Mouse (Mus musculus) retina, embryonic 14.5 days (tissue): ENCODE measurements around the gene Hist1h4i.

Experiments
- DNase-seq: peaks from one replicate; pipeline ENCODE4 v3.0.0-alpha.2; 2015; ENCODE audit warnings: low spot score

The Hist1h4i gene

DNA sequence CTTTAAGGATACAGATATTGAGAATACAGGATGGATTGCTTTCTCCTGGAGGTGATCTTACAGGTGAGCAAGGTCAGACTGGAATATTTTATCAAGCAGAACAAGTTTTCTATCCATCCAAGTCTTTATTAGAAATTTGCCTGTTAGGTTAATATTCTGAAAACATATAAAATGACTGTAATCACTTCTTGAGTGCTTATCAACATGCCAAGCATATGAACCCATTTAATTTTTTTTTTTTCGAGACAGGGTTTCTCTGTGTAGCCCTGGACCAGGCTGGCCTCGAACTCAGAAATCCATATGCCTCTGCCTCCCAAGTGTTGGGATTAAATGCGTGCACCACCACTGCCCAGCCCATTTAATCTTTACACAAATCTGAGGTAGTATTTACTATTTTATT lies 4.2 kb downstream of the Hist1h4i start:
- DNase-seq: no peak

DNA sequence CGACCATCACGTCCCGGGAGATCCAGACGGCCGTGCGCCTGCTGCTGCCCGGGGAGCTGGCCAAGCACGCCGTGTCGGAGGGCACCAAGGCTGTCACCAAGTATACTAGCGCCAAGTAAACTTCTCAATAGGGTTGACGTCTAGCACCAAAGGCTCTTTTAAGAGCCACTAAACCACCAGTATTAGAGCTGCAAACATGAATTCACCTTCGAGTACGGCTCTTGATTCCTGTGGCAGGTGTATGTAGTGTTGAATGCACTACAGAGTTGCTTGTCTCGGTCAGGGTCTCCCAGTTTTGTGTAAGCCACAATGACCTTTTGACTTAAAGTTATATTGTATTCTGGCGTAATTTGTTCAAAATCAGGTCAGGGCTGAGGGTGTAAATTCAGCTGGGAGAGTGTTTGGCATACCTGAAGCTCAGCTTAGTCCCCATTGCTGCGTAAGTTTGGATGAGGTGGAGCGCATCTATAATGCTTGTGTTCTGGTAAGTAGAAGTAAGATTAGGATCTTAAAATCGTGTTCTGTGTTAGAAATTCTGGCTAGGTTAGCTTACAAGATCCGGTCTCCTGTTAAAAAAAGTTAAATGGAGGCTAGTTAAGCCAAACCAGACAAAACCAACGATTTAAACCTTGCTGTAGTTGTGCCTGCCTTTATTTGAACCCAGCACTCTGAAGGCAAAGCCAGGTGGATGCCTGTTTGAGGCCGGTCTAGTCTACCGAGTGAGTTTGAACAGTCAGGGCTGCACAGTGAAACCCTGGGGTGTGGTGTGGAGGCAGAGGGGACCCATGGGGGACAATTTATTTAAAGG lies 4.8 kb downstream of the Hist1h4i start:
- peak; percentile 62 for DNase-seq

DNA sequence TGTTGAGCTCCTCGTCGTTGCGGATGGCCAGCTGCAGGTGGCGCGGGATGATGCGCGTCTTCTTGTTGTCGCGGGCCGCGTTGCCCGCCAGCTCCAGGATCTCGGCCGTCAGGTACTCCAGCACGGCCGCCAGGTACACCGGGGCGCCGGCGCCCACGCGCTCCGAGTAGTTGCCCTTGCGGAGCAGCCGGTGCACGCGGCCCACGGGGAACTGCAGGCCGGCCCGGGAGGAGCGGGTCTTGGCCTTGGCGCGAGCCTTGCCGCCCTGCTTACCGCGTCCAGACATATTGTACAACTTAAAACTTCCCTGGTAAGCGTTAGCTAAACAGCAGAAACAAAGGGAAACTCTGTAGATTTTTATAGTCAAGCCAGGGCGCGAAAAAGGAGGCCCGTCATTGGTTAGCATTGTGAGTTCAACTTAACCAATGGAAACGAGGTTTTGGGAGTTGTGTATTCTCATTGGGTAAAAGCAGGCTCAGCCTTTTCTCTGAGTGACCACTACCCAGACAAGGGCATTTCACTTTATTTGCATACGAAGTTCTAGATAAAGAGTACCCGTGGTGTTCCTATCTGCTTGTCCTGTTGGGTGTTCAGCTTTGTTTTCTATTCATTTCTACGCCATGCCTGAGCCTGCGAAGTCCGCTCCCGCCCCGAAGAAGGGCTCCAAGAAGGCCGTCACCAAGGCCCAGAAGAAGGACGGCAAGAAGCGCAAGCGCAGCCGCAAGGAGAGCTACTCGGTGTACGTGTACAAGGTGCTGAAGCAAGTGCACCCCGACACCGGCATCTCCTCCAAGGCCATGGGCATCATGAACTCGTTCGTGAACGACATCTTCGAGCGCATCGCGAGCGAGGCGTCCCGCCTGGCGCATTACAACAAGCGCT lies 5.7 kb downstream of the Hist1h4i start, which contains the start of the genes Hist1h2ah and Hist1h2bk:
TSS of gene Hist1h2ah (minus strand) at position 302 of the 882 bp plus-strand sequence.
TSS of gene Hist1h2bk (plus strand) at position 604 of the 882 bp plus-strand sequence.
- peak; percentile 97 for DNase-seq

DNA sequence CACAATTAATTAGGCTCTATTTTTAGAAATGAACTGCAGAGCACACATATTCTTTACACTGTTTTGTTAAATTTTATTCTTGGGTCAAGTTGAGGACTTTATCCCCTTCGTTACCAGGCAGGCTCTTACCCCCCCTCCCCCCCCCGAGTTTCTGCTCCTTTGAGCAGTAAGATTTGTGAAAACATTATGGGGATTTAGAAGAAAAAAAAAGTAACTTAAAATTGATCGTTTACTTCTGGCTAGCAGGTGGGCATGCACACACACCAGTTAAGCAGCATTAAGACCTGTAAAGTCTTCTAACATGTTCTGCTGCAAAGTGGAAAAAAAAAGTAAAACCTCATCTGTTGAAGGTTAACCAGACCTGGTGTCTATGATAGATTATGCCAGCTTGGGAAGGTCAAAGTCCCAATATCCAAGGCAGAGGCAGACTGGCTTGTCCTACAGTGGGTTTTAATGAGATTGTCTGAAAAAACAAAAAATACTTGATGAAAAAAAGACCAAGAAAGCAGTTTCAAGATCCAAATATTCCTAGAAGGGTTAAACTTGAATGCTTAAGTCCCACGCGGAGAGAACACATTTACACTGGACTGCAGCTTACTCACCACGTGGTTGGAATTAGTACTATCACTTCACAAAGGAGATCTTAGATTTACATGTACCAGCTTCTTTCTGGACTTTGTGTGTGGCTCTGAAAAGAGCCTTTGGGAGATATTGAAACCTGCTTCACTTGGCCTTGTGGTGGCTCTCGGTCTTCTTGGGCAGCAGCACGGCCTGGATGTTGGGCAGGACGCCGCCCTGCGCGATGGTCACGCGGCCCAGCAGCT lies 6.5 kb downstream of the Hist1h4i start:
- DNase-seq: peak; percentile 70

DNA sequence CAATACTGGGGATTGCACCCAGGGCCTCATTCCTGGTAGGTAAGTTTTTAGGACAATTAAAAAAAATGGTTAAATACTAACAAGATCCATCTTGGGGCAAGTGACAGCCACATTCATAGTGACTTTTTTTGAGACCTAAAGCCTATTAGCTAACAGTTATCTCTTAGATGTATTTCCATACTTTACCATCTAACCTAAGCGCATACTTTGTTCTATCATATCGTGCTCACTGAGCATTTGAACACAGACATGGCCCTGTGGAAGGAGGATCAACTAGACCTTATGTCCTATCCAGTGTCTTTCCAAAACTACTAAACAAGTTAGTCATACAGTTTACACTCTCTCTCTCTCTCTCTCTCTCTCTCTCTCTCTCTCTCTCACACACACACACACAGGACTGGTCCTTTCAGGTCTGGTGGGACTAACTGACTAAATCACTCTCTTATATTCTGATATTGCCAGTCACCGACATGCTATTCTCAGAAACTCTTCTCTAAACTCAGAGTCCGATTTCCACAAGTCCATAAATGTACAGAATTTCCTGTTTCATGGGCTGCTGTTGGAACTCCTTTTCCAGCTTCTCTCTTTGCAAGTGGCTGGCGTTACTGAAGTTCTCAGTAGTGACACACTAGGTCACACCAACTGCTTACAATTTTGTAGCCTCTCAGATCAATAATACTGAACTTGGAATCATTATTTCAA lies 7.3 kb downstream of the Hist1h4i start:
- no peak for DNase-seq

DNA sequence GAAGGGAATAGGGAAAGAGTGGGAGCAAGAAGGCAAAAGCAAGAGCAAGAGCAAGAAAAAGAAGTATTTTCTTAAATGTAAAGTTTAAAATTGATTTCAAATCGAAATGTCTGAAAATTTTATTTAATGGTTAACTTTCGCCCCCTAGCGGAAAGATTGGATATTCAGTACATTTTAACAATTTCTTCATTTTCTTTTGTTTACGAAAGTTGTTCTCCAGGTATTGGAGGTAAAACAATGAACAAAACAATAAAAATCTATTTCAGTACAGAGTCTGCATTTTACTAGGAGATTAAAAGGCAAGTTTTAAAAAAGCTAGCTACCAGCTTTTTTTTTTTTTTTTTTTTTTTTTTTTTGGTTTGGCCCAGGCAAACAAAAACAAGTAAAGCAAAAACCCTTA lies 10.7 kb downstream of the Hist1h4i start:
- DNase-seq: peak; percentile 75

DNA sequence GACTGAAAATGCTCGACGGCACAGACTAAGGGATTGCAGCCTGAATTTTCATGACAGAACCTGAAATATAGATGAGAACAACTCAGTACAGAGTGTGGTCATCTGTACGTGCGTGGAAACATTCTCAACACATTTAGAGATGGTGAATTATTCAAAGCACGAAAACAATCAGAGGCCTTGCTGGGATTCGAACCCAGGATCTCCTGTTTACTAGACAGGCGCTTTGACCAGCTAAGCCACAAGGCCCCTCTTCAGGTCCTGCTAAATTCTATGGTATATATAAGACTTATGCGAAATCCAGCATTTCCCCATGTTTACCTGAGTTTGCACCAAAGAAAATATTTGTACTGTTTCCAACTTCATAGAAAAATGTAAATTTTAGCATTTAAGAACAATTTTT lies 11.2 kb downstream of the Hist1h4i start:
- DNase-seq: peak; percentile 66

DNA sequence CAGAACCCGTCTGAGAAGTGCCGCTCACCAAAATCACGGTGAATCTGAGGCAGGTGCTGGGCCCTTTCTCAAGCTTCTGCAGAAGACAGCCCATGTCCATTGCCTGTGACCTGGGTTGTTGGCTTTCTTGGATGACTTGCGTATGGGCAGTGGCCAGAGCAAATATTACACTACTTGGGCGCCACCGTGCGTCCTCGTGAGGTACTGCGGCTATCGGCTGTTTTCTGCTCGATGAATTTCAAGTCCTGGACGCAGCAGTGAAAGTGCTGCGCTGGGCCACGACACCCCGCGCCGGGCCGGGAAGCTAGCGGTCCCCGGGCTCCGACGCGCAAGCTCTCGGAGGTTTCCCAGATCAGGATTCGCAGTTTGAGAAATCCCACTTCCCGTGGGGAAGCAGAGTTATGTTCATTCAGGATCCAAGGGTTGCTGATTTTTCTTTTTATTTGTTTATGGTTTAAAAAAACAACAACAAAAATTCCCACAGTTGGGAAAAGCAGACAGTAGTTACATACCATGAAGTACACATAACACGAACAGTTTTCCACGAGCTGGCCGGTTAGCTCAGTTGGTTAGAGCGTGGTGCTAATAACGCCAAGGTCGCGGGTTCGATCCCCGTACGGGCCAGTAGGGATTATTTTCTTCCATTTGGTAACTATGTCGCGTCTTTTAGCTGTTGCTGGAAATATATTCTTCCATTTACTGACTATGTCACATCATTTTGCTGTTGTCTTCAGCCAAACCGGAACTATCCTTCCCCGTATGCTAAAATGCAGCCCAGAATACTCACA lies 12.3 kb downstream of the Hist1h4i start:
- DNase-seq: peak; percentile 97

DNA sequence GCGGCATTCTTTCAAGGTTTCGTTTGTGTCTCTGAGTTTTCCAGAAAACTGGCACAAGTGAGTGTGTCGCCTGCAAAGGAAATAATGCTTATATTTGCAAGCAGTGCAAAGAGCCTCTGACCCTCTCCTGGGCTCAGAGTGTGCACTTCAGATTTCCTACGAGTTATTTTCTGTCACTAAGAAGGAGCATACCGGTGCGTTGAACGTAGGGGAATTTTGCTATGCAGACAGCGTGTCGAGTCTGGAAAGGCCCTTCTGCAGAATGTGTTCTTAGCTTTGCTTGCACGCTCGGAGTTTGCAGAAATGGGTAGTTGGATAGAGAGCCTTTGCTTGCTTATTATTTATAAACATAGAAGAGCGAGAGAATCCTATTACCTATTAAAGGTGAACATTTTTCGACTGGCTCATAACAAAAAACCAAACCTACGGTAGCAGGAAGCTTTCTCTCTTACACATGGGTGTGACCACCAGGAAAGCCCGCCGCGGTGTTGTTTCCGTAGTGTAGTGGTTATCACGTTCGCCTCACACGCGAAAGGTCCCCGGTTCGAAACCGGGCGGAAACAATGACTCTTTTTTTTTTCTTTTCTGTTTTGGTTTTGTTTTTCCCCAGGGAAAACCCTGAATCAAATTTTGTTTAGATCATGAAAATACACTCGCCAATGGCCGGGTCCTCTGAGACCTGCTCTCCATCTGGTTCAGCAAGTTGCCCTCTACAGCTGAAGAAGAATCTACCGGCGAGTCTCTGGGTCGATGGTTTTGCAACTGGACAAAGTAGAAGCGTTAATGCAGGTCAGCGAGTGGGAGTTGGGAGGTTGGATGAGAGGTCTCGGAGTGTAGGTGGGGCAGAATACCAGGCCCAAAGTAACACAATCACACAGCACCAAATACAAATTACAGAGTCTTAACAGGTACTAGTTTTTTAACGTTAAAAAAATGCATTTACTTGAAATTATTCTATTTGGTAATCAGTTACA lies 14.8 kb downstream of the Hist1h4i start:
- peak; percentile 97 for DNase-seq

DNA sequence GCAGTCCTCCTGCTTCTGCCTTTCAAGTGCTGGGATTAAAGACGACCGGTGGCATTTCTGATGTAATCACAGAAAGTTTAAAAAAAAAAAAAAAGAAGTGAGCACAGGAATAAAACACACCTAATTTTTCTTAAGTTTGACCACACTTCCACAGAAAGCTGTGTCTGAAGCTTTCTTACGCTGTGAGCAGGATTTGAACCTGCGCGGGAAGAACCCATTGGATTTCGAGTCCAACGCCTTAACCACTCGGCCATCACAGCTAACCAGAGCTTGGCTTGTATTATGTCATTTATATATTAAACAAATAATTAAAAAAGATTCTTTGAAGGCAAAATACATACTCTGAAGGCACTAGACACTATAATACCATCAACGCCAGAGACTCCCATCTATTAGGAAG lies 18.9 kb downstream of the Hist1h4i start:
- peak; percentile 92 for DNase-seq

DNA sequence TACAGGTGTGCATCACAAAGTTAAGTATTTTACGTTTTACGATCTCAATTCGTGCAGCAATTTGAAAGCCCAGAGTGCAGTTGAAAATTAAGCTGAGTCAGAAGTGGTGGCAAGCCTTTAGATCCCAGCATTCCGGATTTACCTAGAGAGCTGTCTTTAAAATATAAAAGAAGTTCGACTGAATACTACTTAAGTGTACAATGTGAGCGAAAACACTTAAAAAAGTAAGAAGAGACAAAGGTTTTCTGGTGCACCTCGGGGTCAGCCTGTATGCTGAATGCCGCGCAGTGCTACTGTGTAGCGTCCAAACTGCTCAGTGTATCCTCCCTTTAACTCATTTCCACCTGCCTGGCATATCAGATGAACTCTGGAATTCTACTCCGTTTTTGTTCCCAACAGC lies 19.6 kb downstream of the Hist1h4i start:
- DNase-seq: peak; percentile 61

DNA sequence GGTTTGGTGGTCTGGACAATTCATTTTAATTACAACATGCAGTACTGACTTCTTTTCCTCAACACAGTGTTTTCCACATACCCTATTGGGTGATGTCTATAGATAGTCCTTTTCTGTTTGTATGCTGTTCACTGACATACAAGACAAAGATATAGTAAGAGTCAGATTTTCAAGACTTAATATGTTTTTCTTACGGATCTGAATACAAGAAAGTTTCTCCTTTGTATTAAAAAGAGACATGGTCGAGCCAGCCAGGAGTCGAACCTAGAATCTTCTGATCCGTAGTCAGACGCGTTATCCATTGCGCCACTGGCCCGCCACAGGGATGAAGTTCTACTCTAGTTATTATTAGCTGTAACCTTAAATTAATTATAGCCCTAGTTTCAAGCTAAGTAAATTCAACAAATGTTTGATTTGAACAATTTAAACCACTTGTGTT lies 20.2 kb downstream of the Hist1h4i start:
- DNase-seq: peak; percentile 86

DNA sequence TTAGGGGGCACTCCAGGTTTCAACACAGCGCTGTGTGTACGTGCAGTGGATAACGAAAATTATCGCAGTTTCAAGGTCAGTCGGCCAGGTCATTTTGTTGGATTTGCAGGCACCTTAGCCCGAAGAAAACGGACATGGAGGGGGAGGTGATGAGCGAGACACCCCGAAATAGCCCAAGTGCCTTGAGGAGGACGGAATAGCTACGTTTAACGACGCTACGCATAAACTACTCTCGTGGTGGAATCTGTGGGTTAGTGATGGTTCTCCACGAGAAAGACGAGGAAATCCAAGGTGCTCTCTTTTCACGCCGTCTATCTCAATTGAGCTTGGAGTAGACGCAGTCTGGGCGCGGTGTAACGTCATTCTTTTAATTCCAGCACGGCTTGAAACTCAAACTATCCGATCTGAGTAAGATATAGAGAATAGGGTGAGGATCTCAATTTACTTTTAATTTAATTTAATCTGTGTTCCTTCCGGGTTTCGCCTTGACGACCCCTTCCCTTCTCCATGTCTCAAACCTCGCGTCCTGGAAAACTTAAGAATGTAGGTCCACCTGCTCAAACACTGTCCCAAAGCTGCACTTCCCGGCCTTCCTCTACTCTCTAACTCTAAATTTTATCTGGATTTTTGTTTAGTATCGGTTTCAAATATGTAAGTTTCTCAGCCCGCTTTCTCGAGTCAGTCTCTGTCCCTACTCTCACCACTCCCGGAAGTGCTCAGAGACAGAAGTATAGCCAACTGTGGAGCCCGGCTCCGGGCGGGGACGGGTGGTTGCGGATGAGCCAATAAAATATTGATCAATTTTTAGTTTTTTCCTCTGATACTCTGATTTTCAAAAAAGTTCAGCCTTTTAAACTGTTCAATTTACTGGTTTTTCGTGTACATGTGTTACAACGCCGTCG lies 21.0 kb downstream of the Hist1h4i start:
- peak; percentile 50 for DNase-seq

DNA sequence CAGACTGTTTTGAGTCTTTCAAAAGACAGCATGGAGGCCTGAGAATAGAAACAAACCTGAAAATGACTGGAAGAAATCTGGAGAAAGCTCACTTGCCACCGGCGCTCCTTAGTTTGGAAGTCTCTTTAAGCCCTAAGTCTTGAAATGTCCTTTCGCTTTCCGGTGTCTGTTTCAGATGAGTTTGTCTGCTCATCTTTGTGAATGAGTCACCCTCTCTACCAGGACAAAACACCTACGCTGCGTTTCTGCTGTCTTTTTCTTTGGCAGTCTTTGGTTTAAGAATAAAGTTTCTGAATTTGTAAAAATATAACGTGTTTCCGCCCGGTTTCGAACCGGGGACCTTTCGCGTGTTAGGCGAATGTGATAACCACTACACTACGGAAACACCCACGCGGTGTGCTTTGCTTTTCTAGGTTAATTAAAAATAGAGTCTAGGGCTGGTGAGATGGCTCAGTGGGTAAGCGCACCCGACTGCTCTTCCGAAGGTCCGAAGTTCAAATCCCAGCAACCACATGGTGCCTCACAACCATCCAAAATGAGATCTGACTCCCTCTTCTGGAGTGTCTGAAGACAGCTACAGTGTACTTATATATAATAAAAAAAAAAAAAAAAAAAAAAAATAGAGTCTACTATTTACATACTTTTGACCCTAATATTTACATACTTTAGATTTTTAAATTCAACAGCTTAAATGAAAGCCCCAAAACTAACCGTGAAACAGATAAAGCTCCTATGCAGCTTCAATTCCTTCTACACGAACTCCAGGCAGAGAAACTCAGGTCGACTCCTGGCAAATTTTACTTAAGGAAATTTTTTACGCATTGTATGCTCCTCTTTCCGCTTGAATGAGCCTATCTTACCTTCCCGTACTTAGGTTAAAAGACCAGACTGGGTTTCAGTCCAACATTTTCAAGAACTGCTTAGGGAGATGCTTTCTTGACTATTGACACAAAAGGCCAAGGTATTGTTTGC lies 25.4 kb downstream of the Hist1h4i start:
- DNase-seq: peak; percentile 86

DNA sequence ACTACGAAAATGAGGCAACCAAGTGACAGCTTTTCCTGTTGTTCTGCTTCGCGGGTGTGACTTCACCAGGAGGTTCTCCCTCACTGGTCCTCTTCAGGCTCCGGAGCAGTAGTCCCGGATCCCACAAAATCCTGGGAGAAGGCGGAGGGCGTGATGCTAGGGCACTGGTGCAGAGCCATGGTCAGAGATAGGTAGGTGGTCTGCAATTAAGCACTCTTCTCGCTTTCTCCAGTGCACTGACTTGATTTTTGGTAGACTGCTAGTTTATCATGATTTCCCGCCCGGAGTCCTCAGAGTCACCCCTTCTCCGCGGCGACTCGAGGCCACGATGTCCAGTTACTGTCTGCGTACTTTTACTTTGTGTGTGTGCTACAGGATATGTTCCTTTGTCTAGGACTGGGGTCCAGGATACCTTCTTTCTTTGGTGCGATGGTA lies 26.7 kb downstream of the Hist1h4i start:
- DNase-seq: no peak

DNA sequence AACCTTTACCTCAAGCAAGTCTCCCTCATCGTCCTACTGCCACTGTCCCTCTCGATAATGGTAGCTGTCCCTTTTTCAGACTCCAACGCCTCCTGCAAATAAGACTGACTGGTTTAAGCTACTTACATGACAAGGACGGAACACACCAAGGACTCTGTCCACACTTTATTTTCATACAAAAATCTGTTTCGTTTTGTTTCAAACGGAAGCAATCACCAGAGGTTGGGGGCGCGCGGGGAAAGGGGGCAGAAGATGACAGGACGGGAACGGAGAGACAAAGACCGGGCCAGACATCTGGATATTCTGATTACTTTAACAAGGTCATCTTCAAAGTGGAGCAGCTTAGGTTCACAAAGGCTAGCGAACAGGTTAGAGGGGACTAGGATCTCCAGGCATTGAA lies 27.4 kb downstream of the Hist1h4i start:
- DNase-seq: no peak

DNA sequence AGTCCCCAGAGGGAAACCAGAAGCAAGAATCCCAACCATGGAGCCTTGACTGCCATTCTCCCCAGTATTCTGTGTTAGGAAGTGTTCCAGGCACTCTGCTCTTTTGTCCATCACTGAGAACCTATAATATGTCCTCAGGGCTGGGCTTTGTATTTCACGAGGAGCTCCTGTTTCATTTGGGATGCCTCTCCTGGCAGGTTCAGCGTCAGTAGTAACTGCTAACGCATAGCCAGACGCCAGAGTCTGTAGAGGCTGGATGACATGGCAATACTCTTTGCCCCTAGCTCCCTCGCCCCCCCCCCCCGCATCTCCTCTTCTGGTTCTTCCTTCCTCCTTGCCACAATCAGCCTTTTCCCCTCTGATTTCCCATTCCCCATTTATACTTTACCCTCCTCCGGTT lies 31.5 kb downstream of the Hist1h4i start, which contains the start of gene Prss16:
TSS of gene Prss16 (minus strand) at position 101 of the 400 bp plus-strand sequence.
- DNase-seq: no peak
